ENCODE assay signal across 9 mouse cellular contexts in the genomic region with DNA sequence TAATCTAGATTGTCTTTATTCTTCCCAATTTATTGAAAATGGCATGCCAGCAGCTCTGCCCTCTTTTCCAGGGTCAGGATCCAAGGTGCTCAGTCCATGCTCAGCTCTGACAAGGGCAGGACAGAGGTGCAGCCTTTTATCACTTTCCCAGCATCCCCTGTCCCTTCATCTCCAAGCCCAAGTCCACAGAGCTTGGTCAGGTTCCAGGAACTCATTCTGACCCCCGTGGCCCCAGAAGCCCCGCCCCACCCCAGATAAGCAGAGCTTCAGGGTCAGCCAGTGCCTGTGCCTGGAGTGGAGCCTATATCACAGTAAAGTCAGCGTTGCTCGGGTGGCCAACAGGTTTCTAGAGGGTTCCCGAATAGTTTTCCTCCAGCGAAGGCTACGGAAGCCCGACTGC. TPM values are rescaled to one million over a fixed set of nuclear protein-coding genes. Genes with fewer than 3 reads are reported as not detected.
"Had no signal": no experiment of that assay in that cellular context is flagged by ENCODE, and none has a peak within 500 bp of the region (broad histone marks: within the 10 kb centered on the region; RNA-seq: fewer than 3 reads in every experiment).

No protein-coding gene starts in this region.

RNA-seq across cellular contexts. Expression of a gene that starts 2.2 kb away (rescaled TPM):
- polyA plus RNA-seq: kidney, embryonic 15.5 days; limb, embryonic 11.5 days; lung, adult 2 months; lung, embryonic 16.5 days; midbrain, embryonic 11.5 days; midbrain, embryonic 14.5 days; midbrain, postnatal 0 days; neural tube, embryonic 11.5 days; neural tube, embryonic 14.5 days had no signal

RNA-seq across cellular contexts. Expression of a gene that starts 35.4 kb away (rescaled TPM):
- polyA plus RNA-seq: midbrain, embryonic 11.5 days; midbrain, embryonic 14.5 days; midbrain, postnatal 0 days; neural tube, embryonic 11.5 days had no signal
